Mouse (Mus musculus): ENCODE results near the gene Boc. TPM values are rescaled to one million over a fixed set of nuclear protein-coding genes. Genes with fewer than 3 reads are reported as not detected.

Boc gene
- polyA plus RNA-seq, 1 experiment from 2014 or later, result 12.1 TPM

DNA sequence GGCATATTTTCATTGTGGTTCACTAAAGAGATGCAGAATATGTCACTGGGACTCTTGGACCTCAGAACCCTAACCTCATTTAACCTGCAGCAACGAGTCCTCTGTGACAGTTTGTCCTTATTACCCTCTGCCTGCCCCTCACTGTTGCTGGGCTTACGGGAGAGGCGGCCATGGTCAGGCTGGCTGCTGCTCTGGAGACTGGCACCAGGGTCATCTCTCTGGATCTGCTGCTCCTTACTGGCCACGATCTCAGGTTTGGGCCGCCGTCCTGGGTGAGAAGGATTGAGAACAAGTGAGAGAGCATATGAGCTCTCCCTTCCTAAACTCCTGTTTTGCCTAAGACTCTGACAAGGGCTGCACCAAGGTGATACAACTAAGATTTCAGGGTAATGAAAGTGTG lies 66.5 kb downstream of the Boc start:
- ATAC-seq, result no peak
- no peak overlapping the region for H3K4me2 ChIP-seq (ENCODE audit: low read length)
- no peak overlapping the region for H3K27ac ChIP-seq (ENCODE audit: low read depth, low read length)
- no peak overlapping the region for H3K9ac ChIP-seq (ENCODE audit: low read depth, low read length)
- peaks cover 4% of the 10 kb centered on the region; the same call in 1 of the 2 replicates for H3K36me3 ChIP-seq (ENCODE audit: control insufficient read depth, insufficient read depth, low read length)
- H3K27me3 ChIP-seq (replicated peaks; ENCODE audit: control insufficient read depth, insufficient read depth, low read length), result no peaks in the 10 kb centered on the region
- no peak overlapping the region for H3K4me3 ChIP-seq (ENCODE audit: low read length)
- WGBS, result 87% methylated on average over 6 of the region's 6 CpGs
- peaks cover 12% of the 10 kb centered on the region for H3K4me1 ChIP-seq (ENCODE audit: control insufficient read depth, insufficient read depth, low read depth, low read length)
- no peaks in the 10 kb centered on the region for H3K9me3 ChIP-seq (ENCODE audit: control insufficient read depth, low read length)

DNA sequence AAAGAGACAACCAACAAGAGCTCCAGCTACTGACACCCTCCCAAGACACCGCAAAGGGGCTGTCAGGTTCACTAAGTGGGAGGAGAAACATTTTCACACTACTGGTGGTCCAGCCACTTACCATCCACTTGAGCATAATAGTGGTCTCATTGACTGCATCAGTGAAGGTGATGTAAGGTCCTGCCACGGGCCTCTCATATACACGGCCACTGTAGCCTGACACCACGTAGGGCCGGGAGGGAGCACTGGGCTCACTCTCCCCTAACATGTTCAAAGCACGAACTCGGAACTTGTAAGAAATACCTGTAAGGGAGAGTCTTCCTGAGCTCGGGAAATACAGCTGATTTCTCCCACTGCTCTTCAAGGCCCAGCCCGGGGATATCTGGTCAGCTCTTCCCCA lies 67.6 kb downstream of the Boc start:
- no peak overlapping the region for H3K4me3 ChIP-seq (ENCODE audit: low read length)
- H3K9ac ChIP-seq (ENCODE audit: low read depth, low read length), result no peak overlapping the region
- no peaks in the 10 kb centered on the region for H3K27me3 ChIP-seq (replicated peaks; ENCODE audit: control insufficient read depth, insufficient read depth, low read length)
- H3K4me2 ChIP-seq (ENCODE audit: low read length), result no peak overlapping the region
- no peak overlapping the region for H3K27ac ChIP-seq (ENCODE audit: low read depth, low read length)
- no peaks in the 10 kb centered on the region for H3K9me3 ChIP-seq (ENCODE audit: control insufficient read depth, low read length)
- no peak for ATAC-seq
- H3K36me3 ChIP-seq (ENCODE audit: control insufficient read depth, insufficient read depth, low read length), result peaks cover 2% of the 10 kb centered on the region; the same call in 1 of the 2 replicates
- WGBS, result 90% methylated on average over 9 of the region's 9 CpGs
- peaks cover 12% of the 10 kb centered on the region for H3K4me1 ChIP-seq (ENCODE audit: control insufficient read depth, insufficient read depth, low read depth, low read length)

DNA sequence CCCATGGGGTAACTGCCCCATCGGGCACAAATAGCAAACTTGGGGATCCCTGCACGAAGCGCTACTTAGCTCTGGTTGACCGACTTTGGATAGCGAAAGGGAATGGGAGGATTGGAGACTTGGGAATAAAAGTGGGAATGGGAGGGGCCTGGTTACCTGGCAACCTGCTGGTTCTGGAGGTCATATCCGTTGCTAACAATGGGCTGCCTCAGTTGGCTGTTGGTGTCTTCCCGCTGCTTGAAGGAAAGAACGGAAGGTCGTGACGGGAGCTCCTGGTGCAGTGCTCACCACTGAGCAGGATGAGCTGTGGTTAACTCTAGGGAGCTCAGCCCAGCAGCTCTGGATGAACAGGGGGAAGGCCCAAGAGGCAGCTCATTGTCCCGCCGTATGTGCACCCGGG lies 71.5 kb downstream of the Boc start:
- 52% methylated on average over 13 of the region's 13 CpGs for WGBS

DNA sequence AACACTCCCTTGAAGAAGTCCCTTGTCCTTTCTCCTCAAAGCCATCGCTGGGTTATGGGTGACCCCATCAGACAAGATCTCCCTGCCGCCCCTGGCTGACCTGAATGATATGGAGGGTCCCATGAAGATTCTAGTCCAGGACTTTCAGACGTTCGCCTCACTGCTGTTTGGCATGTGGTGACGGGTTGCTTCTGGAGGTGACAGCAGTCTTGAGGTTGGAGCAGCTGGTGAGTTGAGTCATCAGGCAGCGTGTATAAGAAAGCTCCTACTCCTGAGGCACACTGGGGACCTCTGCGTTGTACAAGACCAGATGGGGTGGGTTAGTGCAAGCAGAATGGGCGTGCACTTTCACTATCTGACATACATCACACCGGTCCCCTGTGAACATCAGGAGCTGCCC lies 72.1 kb downstream of the Boc start:
- Histone ChIP-seq H3K4me1 (ENCODE audit: control insufficient read depth, insufficient read depth, low read depth, low read length) (peaks cover 4% of the 10 kb centered on the region; the same call in 1 of the 2 replicates), H3K9ac (ENCODE audit: low read depth, low read length) (no peak overlapping the region), H3K4me3 (ENCODE audit: low read length) (no peak overlapping the region), H3K4me2 (ENCODE audit: low read length) (no peak overlapping the region), H3K27ac (ENCODE audit: low read depth, low read length) (no peak overlapping the region), H3K27me3 (replicated peaks; ENCODE audit: control insufficient read depth, insufficient read depth, low read length) (no peaks in the 10 kb centered on the region; the same call in 1 of the 2 replicates), H3K36me3 (ENCODE audit: control insufficient read depth, insufficient read depth, low read length) (no peaks in the 10 kb centered on the region; the same call in 1 of the 2 replicates), H3K9me3 (ENCODE audit: control insufficient read depth, low read length) (no peaks in the 10 kb centered on the region)
- ATAC-seq, result no peak
- 76% methylated on average over 9 of the region's 9 CpGs for WGBS

More for the DNA sequence above, 71.5 kb downstream of the Boc start:
- H3K27ac ChIP-seq (ENCODE audit: low read depth, low read length), result no peak overlapping the region
- H3K9me3 ChIP-seq (ENCODE audit: control insufficient read depth, low read length), result no peaks in the 10 kb centered on the region
- H3K27me3 ChIP-seq (replicated peaks; ENCODE audit: control insufficient read depth, insufficient read depth, low read length), result no peaks in the 10 kb centered on the region; the same call in 1 of the 2 replicates
- H3K9ac ChIP-seq (ENCODE audit: low read depth, low read length), result no peak overlapping the region
- H3K4me1 ChIP-seq (ENCODE audit: control insufficient read depth, insufficient read depth, low read depth, low read length), result no peaks in the 10 kb centered on the region
- H3K4me2 ChIP-seq (ENCODE audit: low read length), result no peak overlapping the region
- no peak for ATAC-seq
- H3K4me3 ChIP-seq (ENCODE audit: low read length), result no peak overlapping the region
- H3K36me3 ChIP-seq (ENCODE audit: control insufficient read depth, insufficient read depth, low read length), result no peaks in the 10 kb centered on the region; the same call in 1 of the 2 replicates

DNA sequence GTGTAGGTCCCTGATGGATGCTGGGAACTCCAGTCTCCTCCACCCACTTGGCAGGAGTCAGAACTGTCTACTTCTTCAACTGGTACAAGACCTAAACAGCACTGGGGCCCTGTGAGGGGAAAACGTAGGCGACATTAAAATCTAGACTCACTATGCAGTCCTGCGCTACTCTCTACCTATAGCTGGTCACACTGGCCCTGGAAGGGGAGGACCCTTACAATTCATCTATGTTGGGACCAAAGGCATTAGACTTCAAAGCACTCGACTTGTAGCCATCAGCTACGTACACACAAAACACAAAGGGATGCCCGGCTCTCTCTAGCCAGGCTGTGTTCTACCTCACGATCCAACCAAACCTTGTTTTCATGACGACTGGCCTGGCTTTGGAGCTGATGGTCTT lies 73.0 kb downstream of the Boc start:
- Histone ChIP-seq H3K9me3 (ENCODE audit: control insufficient read depth, low read length) (no peaks in the 10 kb centered on the region), H3K36me3 (ENCODE audit: control insufficient read depth, insufficient read depth, low read length) (no peaks in the 10 kb centered on the region; the same call in 1 of the 2 replicates), H3K27ac (ENCODE audit: low read depth, low read length) (no peak overlapping the region; the same call in 1 of the 2 replicates), H3K27me3 (replicated peaks; ENCODE audit: control insufficient read depth, insufficient read depth, low read length) (no peaks in the 10 kb centered on the region; the same call in 1 of the 2 replicates), H3K4me1 (ENCODE audit: control insufficient read depth, insufficient read depth, low read depth, low read length) (peaks cover 6% of the 10 kb centered on the region; the same call in 1 of the 2 replicates), H3K4me3 (ENCODE audit: low read length) (no peak overlapping the region), H3K4me2 (ENCODE audit: low read length) (no peak overlapping the region), H3K9ac (ENCODE audit: low read depth, low read length) (no peak overlapping the region)
- no peak for ATAC-seq
- WGBS, result 75% methylated on average over 8 of the region's 8 CpGs

DNA sequence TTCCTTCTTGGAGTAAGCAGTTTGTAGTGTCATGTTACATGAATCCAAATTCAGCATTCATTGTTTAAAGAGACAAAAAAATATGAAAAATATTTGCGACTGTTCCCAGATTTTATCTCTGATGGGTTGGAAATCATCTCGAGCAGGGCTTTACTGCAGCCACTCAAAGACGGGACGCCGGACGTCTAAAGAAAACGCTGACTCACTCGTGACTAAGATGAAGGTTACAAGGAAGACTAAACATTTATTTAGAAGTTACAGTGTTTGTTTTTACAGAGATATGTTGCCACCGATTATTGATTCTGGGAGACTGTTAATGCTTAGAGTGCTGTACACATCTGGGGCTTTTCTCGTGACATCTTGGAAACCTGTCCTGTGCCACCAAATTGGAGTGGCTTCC lies 73.9 kb downstream of the Boc start:
- Histone ChIP-seq H3K4me3 (ENCODE audit: low read length) (no peak overlapping the region), H3K9ac (ENCODE audit: low read depth, low read length) (no peak overlapping the region), H3K36me3 (ENCODE audit: control insufficient read depth, insufficient read depth, low read length) (no peaks in the 10 kb centered on the region; the same call in 1 of the 2 replicates), H3K27me3 (replicated peaks; ENCODE audit: control insufficient read depth, insufficient read depth, low read length) (no peaks in the 10 kb centered on the region; the same call in 1 of the 2 replicates), H3K9me3 (ENCODE audit: control insufficient read depth, low read length) (no peaks in the 10 kb centered on the region), H3K4me2 (ENCODE audit: low read length) (no peak overlapping the region), H3K27ac (ENCODE audit: low read depth, low read length) (no peak overlapping the region), H3K4me1 (ENCODE audit: control insufficient read depth, insufficient read depth, low read depth, low read length) (peaks cover 6% of the 10 kb centered on the region; the same call in 1 of the 2 replicates)
- WGBS, result 84% methylated on average over 10 of the region's 10 CpGs
- ATAC-seq, result no peak

DNA sequence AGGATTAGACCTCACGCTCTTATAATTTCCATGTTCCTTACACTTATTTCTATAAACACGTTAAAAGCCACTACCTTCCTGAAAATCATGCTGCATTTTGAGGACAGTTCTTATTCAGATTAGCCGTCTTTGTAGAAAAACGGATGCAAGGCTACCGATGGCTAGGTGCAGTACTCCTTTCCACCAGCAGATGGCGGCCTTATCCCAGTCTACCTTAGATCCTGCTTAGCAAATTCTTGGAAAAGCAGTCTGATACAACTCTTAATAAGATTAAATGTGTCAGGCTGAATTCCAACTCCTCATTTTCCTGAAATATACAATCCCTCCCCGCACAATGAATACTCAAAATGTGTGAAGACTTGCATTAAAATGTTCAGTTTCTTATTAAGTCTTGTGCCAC lies 74.6 kb downstream of the Boc start:
- peaks cover 6% of the 10 kb centered on the region for H3K4me1 ChIP-seq (ENCODE audit: control insufficient read depth, insufficient read depth, low read depth, low read length)
- 0 out of 2 replicates have a peak, but pooled peaks have one; percentile 46 for ATAC-seq
- no peak overlapping the region for H3K27ac ChIP-seq (ENCODE audit: low read depth, low read length)
- 9% methylated on average over 7 of the region's 7 CpGs for WGBS
- no peak overlapping the region for H3K4me3 ChIP-seq (ENCODE audit: low read length)
- H3K9ac ChIP-seq (ENCODE audit: low read depth, low read length), result no peak overlapping the region
- H3K36me3 ChIP-seq (ENCODE audit: control insufficient read depth, insufficient read depth, low read length), result no peaks in the 10 kb centered on the region; the same call in 1 of the 2 replicates
- no peaks in the 10 kb centered on the region for H3K9me3 ChIP-seq (ENCODE audit: control insufficient read depth, low read length)
- H3K27me3 ChIP-seq (replicated peaks; ENCODE audit: control insufficient read depth, insufficient read depth, low read length), result no peaks in the 10 kb centered on the region; the same call in 1 of the 2 replicates
- H3K4me2 ChIP-seq (ENCODE audit: low read length), result no peak overlapping the region

DNA sequence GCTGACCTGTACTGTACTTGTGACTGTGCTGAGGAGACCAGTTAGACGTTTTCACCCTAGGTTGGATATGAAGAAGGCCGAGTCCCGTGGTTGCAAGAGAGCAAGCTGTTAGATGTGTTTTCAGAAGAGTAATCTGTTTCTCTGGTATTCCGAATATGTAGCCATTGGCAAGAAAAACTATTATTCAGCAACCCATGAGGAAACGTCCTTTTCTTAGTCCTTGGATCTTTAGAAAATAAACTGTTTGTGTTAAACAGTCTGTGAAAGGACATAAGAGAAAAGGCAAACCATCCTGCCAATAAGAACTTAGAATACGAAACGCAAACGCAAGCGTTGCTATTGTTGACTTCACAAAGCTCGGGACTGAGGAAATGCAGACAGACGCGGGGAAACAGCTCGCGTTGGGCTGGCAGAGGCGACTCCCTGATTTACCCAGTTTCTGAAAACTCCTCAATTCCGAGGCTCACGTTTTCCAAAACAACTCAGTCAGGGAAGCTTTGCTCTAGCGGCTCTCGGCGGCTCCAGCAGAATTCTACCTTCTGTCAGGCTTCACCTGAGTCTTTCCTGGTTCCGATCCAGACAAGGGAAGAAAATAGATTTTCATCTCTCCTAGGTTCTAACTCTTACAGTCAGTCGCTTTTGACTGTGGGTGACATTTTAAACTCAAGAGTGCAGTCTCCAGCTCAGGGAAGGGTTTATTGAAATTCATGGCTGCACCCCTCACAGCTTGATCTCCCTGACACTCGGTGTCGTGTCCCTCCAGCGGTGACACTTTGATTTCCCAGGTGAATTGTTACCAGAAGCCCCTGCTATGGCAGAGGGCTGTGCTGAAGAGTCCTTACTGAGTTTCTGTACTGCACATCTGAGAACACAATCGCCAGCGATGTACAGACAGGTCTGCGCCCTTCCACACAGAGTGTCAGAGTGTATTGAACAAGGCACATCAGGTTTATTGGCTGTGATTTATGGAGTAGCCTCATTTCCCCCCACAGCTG lies 76.8 kb downstream of the Boc start:
- H3K9ac ChIP-seq (ENCODE audit: low read depth, low read length), result 0 out of 2 replicates have a peak overlapping the region, but pooled peaks have one; percentile 16
- H3K4me2 ChIP-seq (ENCODE audit: low read length), result peak overlapping the region; percentile 18
- 43% methylated on average over 28 of the region's 28 CpGs for WGBS
- H3K4me3 ChIP-seq (ENCODE audit: low read length), result no peak overlapping the region
- H3K27ac ChIP-seq (ENCODE audit: low read depth, low read length), result no peak overlapping the region
- H3K27me3 ChIP-seq (replicated peaks; ENCODE audit: control insufficient read depth, insufficient read depth, low read length), result no peaks in the 10 kb centered on the region; the same call in 1 of the 2 replicates
- no peak for ATAC-seq
- H3K36me3 ChIP-seq (ENCODE audit: control insufficient read depth, insufficient read depth, low read length), result no peaks in the 10 kb centered on the region; the same call in 1 of the 2 replicates
- no peaks in the 10 kb centered on the region for H3K9me3 ChIP-seq (ENCODE audit: control insufficient read depth, low read length)
- peaks cover 6% of the 10 kb centered on the region for H3K4me1 ChIP-seq (ENCODE audit: control insufficient read depth, insufficient read depth, low read depth, low read length)

DNA sequence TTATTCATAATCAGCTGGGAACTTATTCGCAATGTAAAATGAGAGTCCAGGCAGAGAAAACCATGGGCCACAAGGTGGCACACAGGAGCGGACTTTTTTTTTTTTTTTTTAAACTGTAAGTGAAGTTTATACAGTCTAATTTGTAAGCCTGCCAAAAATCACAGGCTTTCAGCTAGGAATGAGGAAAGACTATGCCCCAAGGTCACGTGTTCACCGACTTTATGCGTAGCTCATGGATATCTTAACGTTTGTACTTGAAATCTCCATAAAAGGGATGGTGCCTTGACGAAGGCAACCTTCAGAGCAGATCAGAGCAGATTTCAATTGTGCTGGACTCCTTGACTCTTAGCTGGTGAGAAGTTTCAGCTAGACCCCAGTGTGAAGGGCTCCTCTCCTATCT lies 78.1 kb downstream of the Boc start:
- no peaks in the 10 kb centered on the region; the same call in 1 of the 2 replicates for H3K36me3 ChIP-seq (ENCODE audit: control insufficient read depth, insufficient read depth, low read length)
- 60% methylated on average over 7 of the region's 7 CpGs for WGBS
- ATAC-seq, result no peak

More for the DNA sequence above, 78.1 kb downstream of the Boc start:
- Histone ChIP-seq H3K27ac (ENCODE audit: low read depth, low read length) (no peak overlapping the region), H3K4me2 (ENCODE audit: low read length) (no peak overlapping the region), H3K4me1 (ENCODE audit: control insufficient read depth, insufficient read depth, low read depth, low read length) (peaks cover 6% of the 10 kb centered on the region), H3K27me3 (replicated peaks; ENCODE audit: control insufficient read depth, insufficient read depth, low read length) (no peaks in the 10 kb centered on the region; the same call in 1 of the 2 replicates), H3K4me3 (ENCODE audit: low read length) (no peak overlapping the region), H3K9ac (ENCODE audit: low read depth, low read length) (no peak overlapping the region), H3K9me3 (ENCODE audit: control insufficient read depth, low read length) (no peaks in the 10 kb centered on the region)

Measured in hindbrain, embryonic 16.5 days (tissue).